Mouse (Mus musculus) leukemia stem cell, adult 10-12 weeks (primary cell): Measurements from ENCODE around the gene Rnf185. TPM values are rescaled to one million over a fixed set of nuclear protein-coding genes. Genes with fewer than 3 reads are reported as not detected.

Experiments
- polyA plus RNA-seq: library from polyadenylated mRNA; stranded (reverse); fragments of >175 nt; gene quantifications from 2 replicates; pipeline ENCODE4 v1.2.3, GENCODE M21; 2012; ENCODE audit warnings: low replicate concordance

Rnf185 gene
- 0.87 and 1.5 TPM in 2 replicates for polyA plus RNA-seq

GRCm38 (mm10) chr11:3452167-3452639, at the start of gene Rnf185:
Gene Rnf185, minus strand, starts transcription at chr11:3452363.

DNA sequence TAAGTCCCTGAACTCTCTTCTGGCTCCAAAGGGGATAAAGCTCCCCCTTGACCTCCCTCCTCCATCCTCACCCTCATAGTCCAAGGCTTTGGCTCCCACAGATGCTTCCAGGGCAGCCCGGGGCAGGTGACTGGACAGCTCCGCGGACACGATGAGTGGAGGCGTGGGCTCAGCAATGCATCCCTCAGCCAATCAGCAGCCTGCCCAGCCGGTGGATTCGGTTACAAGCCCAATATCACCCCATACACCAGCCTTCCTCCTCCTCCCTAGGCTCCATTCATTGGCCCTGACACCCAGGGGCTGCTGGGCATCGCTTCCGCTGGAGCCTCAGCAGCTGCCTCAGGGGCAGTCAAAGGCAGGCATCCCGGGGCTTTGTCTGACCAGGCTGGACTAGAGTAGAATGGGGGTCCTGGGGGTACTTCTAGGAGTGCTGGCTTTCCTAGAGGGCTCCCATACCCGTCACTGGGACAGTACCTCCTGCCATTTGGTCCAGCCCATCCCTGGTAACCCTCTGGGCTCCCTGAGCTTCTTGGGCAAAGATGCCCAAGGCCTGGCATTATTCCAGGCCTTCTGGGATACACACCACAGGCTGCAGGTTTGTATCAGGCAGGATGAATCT, 35.9 kb upstream of the Rnf185 start, which contains the start of gene Pla2g3:
TSS of gene Pla2g3 (plus strand) at position 333 of the 619 bp plus-strand sequence.

DNA sequence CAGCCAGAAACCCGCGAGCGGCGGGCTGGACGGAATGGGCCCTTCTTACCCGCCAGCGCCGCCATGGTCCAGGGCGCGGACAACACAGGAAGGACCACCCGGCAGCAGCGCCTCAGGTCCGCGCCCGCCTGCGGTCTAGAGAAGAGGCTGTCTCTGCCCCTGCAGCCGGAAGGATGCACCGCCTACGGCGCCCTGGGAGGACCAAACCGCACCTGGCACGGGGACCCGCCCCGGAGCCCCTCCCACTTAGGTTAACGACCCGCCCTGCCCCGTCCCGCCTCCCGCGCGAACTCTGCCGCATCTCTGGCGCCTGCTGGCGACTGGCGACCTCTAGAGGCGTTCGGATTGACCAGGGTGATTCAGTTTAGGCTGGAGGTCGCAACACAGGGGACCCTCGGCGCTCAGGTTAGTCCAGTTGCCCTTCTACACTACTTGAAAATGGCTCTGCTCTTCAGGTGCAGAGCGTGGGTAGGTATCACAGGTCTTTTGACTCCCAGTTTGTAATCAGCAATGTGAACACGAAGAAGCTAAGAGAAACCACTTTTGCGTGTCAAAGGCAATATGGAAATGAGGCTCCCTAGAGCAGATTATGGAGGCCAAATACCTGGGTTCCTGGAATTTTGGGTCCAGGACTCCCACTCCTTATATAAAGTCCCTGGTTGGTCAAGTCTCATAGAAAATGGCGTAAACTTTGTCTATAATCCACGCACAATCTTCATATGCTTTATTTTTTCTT, 43.0 kb downstream of the Rnf185 start, which contains the start of gene Limk2:
TSS of gene Limk2 (minus strand) at position 193 of the 736 bp plus-strand sequence.

Other genes starting within 250 kb of the Rnf185 start
- gene Eif4enif1, start 250.0 kb downstream of the Rnf185 start, polyA plus RNA-seq: 53.6 and 69.2 TPM in 2 replicates
- gene Drg1, start 185.9 kb downstream of the Rnf185 start, polyA plus RNA-seq: 18.6 and 35.9 TPM in 2 replicates
- 130 and 152 TPM in 2 replicates for gene Patz1, start 163.5 kb downstream of the Rnf185 start, polyA plus RNA-seq
- gene Pik3ip1, start 122.0 kb downstream of the Rnf185 start, polyA plus RNA-seq: 15.4 and 26.3 TPM in 2 replicates
- gene Limk2, start 43.2 kb downstream of the Rnf185 start, polyA plus RNA-seq: 20.5 and 27.2 TPM in 2 replicates
- 0.22 TPM in 1 of 2 replicates, not detected in the other for gene Pla2g3, start 35.9 kb upstream of the Rnf185 start, polyA plus RNA-seq
- 0.11 TPM in 1 of 2 replicates, not detected in the other for gene Inpp5j, start 52.5 kb upstream of the Rnf185 start, polyA plus RNA-seq
- 13.5 and 30.5 TPM in 2 replicates for gene Selenom, start 62.3 kb upstream of the Rnf185 start, polyA plus RNA-seq
- gene Smtn, start 88.2 kb upstream of the Rnf185 start, polyA plus RNA-seq: 10.5 and 12.9 TPM in 2 replicates
- gene Morc2a, start 196.8 kb upstream of the Rnf185 start, polyA plus RNA-seq: 5.6 and 7.3 TPM in 2 replicates